Mouse (Mus musculus): ENCODE data around the gene Gm10521.
"Not testable (repeated sequence)": the region's sequence is repeated elsewhere in the genome, so short reads cannot be mapped to it uniquely, and the experiment has no call there.

The Gm10521 gene

GRCm38 (mm10) chr1:171895364-171895763 lies at the start of gene Gm10521:
Gene Gm10521, plus strand, starts transcription at chr1:171895664.
- not testable (repeated sequence) for DNase-seq (ENCODE audit: low read depth, low spot score)

- DNase-seq (ENCODE audit: low read depth, low spot score): no peak
Measured at GRCm38 (mm10) chr1:171848201-171848600, 47.3 kb upstream of the Gm10521 start.

- DNase-seq (ENCODE audit: low read depth, low spot score): no peak
Measured at GRCm38 (mm10) chr1:171848757-171849156, 46.7 kb upstream of the Gm10521 start.

- DNase-seq (ENCODE audit: low read depth, low spot score): no peak
Measured at GRCm38 (mm10) chr1:171849454-171849853, 46.0 kb upstream of the Gm10521 start.

GRCm38 (mm10) chr1:171865467-171865866 lies 30.0 kb upstream of the Gm10521 start:
- no peak for DNase-seq (ENCODE audit: low read depth, low spot score)

GRCm38 (mm10) chr1:171886989-171887388 lies 8.5 kb upstream of the Gm10521 start:
- peak; percentile 72 for DNase-seq (ENCODE audit: low read depth, low spot score)

GRCm38 (mm10) chr1:171904011-171904410 lies 8.5 kb downstream of the Gm10521 start:
- DNase-seq (ENCODE audit: low read depth, low spot score): no peak

GRCm38 (mm10) chr1:171915638-171916458 lies 20.4 kb downstream of the Gm10521 start:
- DNase-seq (ENCODE audit: low read depth, low spot score): no peak

GRCm38 (mm10) chr1:171917305-171918039 lies 22.0 kb downstream of the Gm10521 start, which contains the start of gene Slamf6:
Gene Slamf6, plus strand, starts transcription at chr1:171917515.
- DNase-seq (ENCODE audit: low read depth, low spot score): no peak

- DNase-seq (ENCODE audit: low read depth, low spot score): no peak
Measured at GRCm38 (mm10) chr1:171918136-171918920, 22.9 kb downstream of the Gm10521 start.

GRCm38 (mm10) chr1:171919193-171919592 lies 23.7 kb downstream of the Gm10521 start:
- no peak for DNase-seq (ENCODE audit: low read depth, low spot score)

GRCm38 (mm10) chr1:171919901-171920510 lies 24.5 kb downstream of the Gm10521 start:
- DNase-seq (ENCODE audit: low read depth, low spot score): no peak

- no peak for DNase-seq (ENCODE audit: low read depth, low spot score)
Measured at GRCm38 (mm10) chr1:171920989-171921621, 25.6 kb downstream of the Gm10521 start.

- no peak for DNase-seq (ENCODE audit: low read depth, low spot score)
Measured at GRCm38 (mm10) chr1:171921641-171922040, 26.2 kb downstream of the Gm10521 start.

GRCm38 (mm10) chr1:171922844-171923243 lies 27.4 kb downstream of the Gm10521 start:
- DNase-seq (ENCODE audit: low read depth, low spot score): peak; percentile 17

- DNase-seq (ENCODE audit: low read depth, low spot score): no peak
Measured at GRCm38 (mm10) chr1:171924900-171925299, 29.4 kb downstream of the Gm10521 start.

- DNase-seq (ENCODE audit: low read depth, low spot score): no peak
Measured at GRCm38 (mm10) chr1:171933851-171934250, 38.4 kb downstream of the Gm10521 start.

- DNase-seq (ENCODE audit: low read depth, low spot score): peak; percentile 13
Measured at GRCm38 (mm10) chr1:171938952-171939948, 43.8 kb downstream of the Gm10521 start.

- no peak for DNase-seq (ENCODE audit: low read depth, low spot score)
Measured at GRCm38 (mm10) chr1:171940626-171941025, 45.2 kb downstream of the Gm10521 start.

Measured in telencephalon, adult 2 months (tissue).